Mouse (Mus musculus) olfactory bulb, adult 2 months (tissue): ENCODE results near the gene 4930544D05Rik.

Experiments used
- CTCF ChIP-seq: fragments of 200-500 bp; IDR thresholded peaks from 2 replicates; pipeline ENCODE4 v1.5.1; 2012; ENCODE audit warnings: low read depth, mild to moderate bottlenecking, low read length, moderate library complexity; ENCODE audit not compliant: insufficient read depth
- POLR2A ChIP-seq: fragments of 200-500 bp; IDR thresholded peaks from 2 replicates; pipeline ENCODE4 v1.6.1; 2012; ENCODE audit warnings: mild to moderate bottlenecking, low read depth, low read length, moderate library complexity; ENCODE audit not compliant: insufficient read depth

- no peak for TF ChIP-seq CTCF
- no peak for TF ChIP-seq POLR2A
Measured at GRCm38 (mm10) chr11:70652029-70652883, 36.6 kb downstream of the 4930544D05Rik start.
